Mouse (Mus musculus) brain, embryonic 18.5 days (tissue): ENCODE measurements around the gene Cdc7.
"Not testable (repeated sequence)": the region's sequence is repeated elsewhere in the genome, so short reads cannot be mapped to it uniquely, and the experiment has no call there.

ENCODE experiments used
- DNase-seq: peaks from one replicate; pipeline ENCODE4 v3.0.0-alpha.2; 2012; ENCODE audit warnings: low read depth, low spot score

The Cdc7 gene

GRCm38 (mm10) chr5:106963584-106964512, at the start of gene Cdc7:
Gene Cdc7, plus strand, starts transcription at chr5:106964322.
- DNase-seq, result peak; percentile 78

GRCm38 (mm10) chr5:106919315-106919714, 44.8 kb upstream of the Cdc7 start:
- DNase-seq, result no peak

- peak; percentile 42 for DNase-seq
Measured at GRCm38 (mm10) chr5:106925488-106926368, 38.4 kb upstream of the Cdc7 start, which contains the start of gene Hfm1. Gene Hfm1, minus strand, starts transcription at chr5:106926321.

- peak; percentile 34 for DNase-seq
Measured at GRCm38 (mm10) chr5:106926369-106926686, 37.8 kb upstream of the Cdc7 start.

GRCm38 (mm10) chr5:106927996-106928395, 36.1 kb upstream of the Cdc7 start:
- DNase-seq, result no peak

- DNase-seq, result no peak
Measured at GRCm38 (mm10) chr5:106946342-106946741, 17.8 kb upstream of the Cdc7 start.

- no peak for DNase-seq
Measured at GRCm38 (mm10) chr5:106948683-106949082, 15.4 kb upstream of the Cdc7 start.

GRCm38 (mm10) chr5:106956467-106956866, 7.7 kb upstream of the Cdc7 start:
- DNase-seq, result no peak

- DNase-seq, result no peak
Measured at GRCm38 (mm10) chr5:106959031-106959430, 5.1 kb upstream of the Cdc7 start.

- no peak for DNase-seq
Measured at GRCm38 (mm10) chr5:106960451-106960850, 3.7 kb upstream of the Cdc7 start.

- no peak for DNase-seq
Measured at GRCm38 (mm10) chr5:106964513-106965014, 442 bp downstream of the Cdc7 start.

- DNase-seq, result no peak
Measured at GRCm38 (mm10) chr5:106966443-106966842, 2.3 kb downstream of the Cdc7 start.

GRCm38 (mm10) chr5:106967578-106967977, 3.5 kb downstream of the Cdc7 start:
- no peak for DNase-seq

- DNase-seq, result no peak
Measured at GRCm38 (mm10) chr5:106973883-106974282, 9.8 kb downstream of the Cdc7 start.

GRCm38 (mm10) chr5:106979156-106979555, 15.0 kb downstream of the Cdc7 start:
- no peak for DNase-seq

- no peak for DNase-seq
Measured at GRCm38 (mm10) chr5:106982298-106982952, 18.3 kb downstream of the Cdc7 start.

- DNase-seq, result not testable (repeated sequence)
Measured at GRCm38 (mm10) chr5:106984934-106985333, 20.8 kb downstream of the Cdc7 start.

- DNase-seq, result no peak
Measured at GRCm38 (mm10) chr5:106985594-106985993, 21.5 kb downstream of the Cdc7 start.

- DNase-seq, result no peak
Measured at GRCm38 (mm10) chr5:106989181-106989580, 25.1 kb downstream of the Cdc7 start.

- no peak for DNase-seq
Measured at GRCm38 (mm10) chr5:106989786-106990185, 25.7 kb downstream of the Cdc7 start.

GRCm38 (mm10) chr5:106990639-106991299, 26.6 kb downstream of the Cdc7 start:
- DNase-seq, result no peak
